22 mouse cellular contexts compared by ENCODE assay signal in genomic region chr7:100203616-100204015, GRCm38 (mm10). TPM values are rescaled to one million over a fixed set of nuclear protein-coding genes. Genes with fewer than 3 reads are reported as not detected.
DNase-seq lines count a peak whose midpoint lies in the region; ATAC-seq and TF ChIP-seq lines count a peak whose summit lies in the region.
"Had no signal": no experiment of that assay in that cellular context is flagged by ENCODE, and none has a peak within 500 bp of the region (broad histone marks: within the 10 kb centered on the region; RNA-seq: fewer than 3 reads in every experiment).

No protein-coding gene starts in this region.

- H3K27me3 ChIP-seq in forebrain, embryonic 14.5 days (replicated peaks; ENCODE audit: control insufficient read depth, insufficient read depth, low read length): no peaks in the 10 kb centered on the region
- no peaks in the 10 kb centered on the region for H3K27me3 ChIP-seq in forebrain, embryonic 11.5 days (ENCODE audit: control insufficient read depth, insufficient read depth, low read length)
- peaks cover 3% of the 10 kb centered on the region; the same call in 1 of the 2 replicates for H3K27me3 ChIP-seq in liver, adult 2 months (ENCODE audit: control insufficient read depth, insufficient read depth, low read length)
- no peaks in the 10 kb centered on the region for H3K27me3 ChIP-seq in liver, postnatal 0 days (ENCODE audit: insufficient read depth, low read length)
- H3K27me3 ChIP-seq: embryonic facial prominence, embryonic 15.5 days; heart, embryonic 13.5 days; hindbrain, embryonic 15.5 days had no signal

- H3K9me3 ChIP-seq in forebrain, embryonic 14.5 days (replicated peaks; ENCODE audit: control insufficient read depth, low read length): no peaks in the 10 kb centered on the region
- no peaks in the 10 kb centered on the region for H3K9me3 ChIP-seq in forebrain, embryonic 11.5 days (ENCODE audit: control insufficient read depth, low read length)
- H3K9me3 ChIP-seq in liver, postnatal 0 days (ENCODE audit: low read length): no peaks in the 10 kb centered on the region
- H3K9me3 ChIP-seq: embryonic facial prominence, embryonic 15.5 days; forebrain, embryonic 10.5 days; G1E; heart, embryonic 13.5 days; hindbrain, embryonic 15.5 days had no signal

- H3K27ac ChIP-seq in forebrain, embryonic 14.5 days (ENCODE audit: low read depth, low read length): no peak overlapping the region
- H3K27ac ChIP-seq in forebrain, embryonic 11.5 days (ENCODE audit: low read depth, low read length): no peak overlapping the region
- H3K27ac ChIP-seq in liver, adult 2 months (replicated peaks; ENCODE audit: insufficient read depth, low read depth, low read length): no peak overlapping the region
- no peak overlapping the region for H3K27ac ChIP-seq in liver, postnatal 0 days (ENCODE audit: low read depth)
- H3K27ac ChIP-seq: embryonic facial prominence, embryonic 15.5 days; forebrain, embryonic 10.5 days; heart, embryonic 13.5 days; hindbrain, embryonic 15.5 days had no signal

- H3K4me3 ChIP-seq in forebrain, embryonic 14.5 days (ENCODE audit: low read depth, low read length): no peak overlapping the region
- H3K4me3 ChIP-seq in forebrain, embryonic 11.5 days (ENCODE audit: low read depth, low read length): no peak overlapping the region
- no peak overlapping the region for H3K4me3 ChIP-seq in liver, adult 2 months (ENCODE audit: insufficient read depth, low read depth, low read length)
- H3K4me3 ChIP-seq in liver, postnatal 0 days (ENCODE audit: low read depth, low read length): no peak overlapping the region
- H3K4me3 ChIP-seq: embryonic facial prominence, embryonic 15.5 days; erythroblast, embryonic 14.5 days; forebrain, embryonic 10.5 days; heart, embryonic 13.5 days; hindbrain, embryonic 15.5 days had no signal

- no peak for TF ChIP-seq CTCF in liver, adult 2 months (IDR thresholded peaks at IDR 0.05; ENCODE audit: low read depth, low read length)
- TF ChIP-seq CTCF in liver, postnatal 0 days (IDR thresholded peaks at IDR 0.05; ENCODE audit: low read depth): no peak

- no peak overlapping the region for H3K4me2 ChIP-seq in forebrain, embryonic 14.5 days (ENCODE audit: low read length)
- H3K4me2 ChIP-seq in forebrain, embryonic 11.5 days (ENCODE audit: low read depth, low read length, severe bottlenecking): no peak overlapping the region
- no peak overlapping the region for H3K4me2 ChIP-seq in liver, postnatal 0 days (ENCODE audit: low read depth, low read length)
- H3K4me2 ChIP-seq: embryonic facial prominence, embryonic 15.5 days; heart, embryonic 13.5 days; hindbrain, embryonic 15.5 days had no signal

- H3K9ac ChIP-seq in forebrain, embryonic 14.5 days (ENCODE audit: low read length): no peak overlapping the region
- H3K9ac ChIP-seq in forebrain, embryonic 11.5 days (ENCODE audit: low read length): no peak overlapping the region
- H3K9ac ChIP-seq in liver, adult 2 months (ENCODE audit: low read depth, low read length): no peak overlapping the region
- H3K9ac ChIP-seq in liver, postnatal 0 days (replicated peaks): no peak overlapping the region
- H3K9ac ChIP-seq: embryonic facial prominence, embryonic 15.5 days; heart, embryonic 13.5 days; hindbrain, embryonic 15.5 days had no signal

- 71% methylated on average over 3 of the region's 3 CpGs for WGBS in forebrain, embryonic 14.5 days
- WGBS in forebrain, embryonic 11.5 days: 75% methylated on average over 3 of the region's 3 CpGs
- 43% methylated on average over 3 of the region's 3 CpGs for WGBS in liver, adult 2 months
- WGBS in liver, postnatal 0 days (ENCODE audit: insufficient replicate concordance): 56% methylated on average over 3 of the region's 3 CpGs

- TF ChIP-seq EP300 in liver, postnatal 0 days (IDR thresholded peaks at IDR 0.05; ENCODE audit: low read depth): no peak

- no peak for TF ChIP-seq POLR2A in liver, adult 2 months (IDR thresholded peaks at IDR 0.05; ENCODE audit: extremely low read depth, insufficient read depth, low read length)

- DNase-seq in adrenal gland, postnatal 10 days: peak; percentile 36
- DNase-seq in adrenal gland, adult 2 months: no peak
- peak; percentile 28 for DNase-seq in forebrain, embryonic 14.5 days (ENCODE audit: low spot score)
- no peak for DNase-seq in forebrain, embryonic 11.5 days (ENCODE audit: low spot score)
- peak; percentile 40 for DNase-seq in liver, adult 2 months (ENCODE audit: extremely low read depth, low read depth, low spot score)
- no peak for DNase-seq in liver, postnatal 0 days
- peak; percentile 24 for DNase-seq in skeletal muscle tissue, adult 2 months (ENCODE audit: low read depth, low spot score)
- no peak for DNase-seq in urinary bladder, postnatal 36 days (ENCODE audit: low spot score in 2 of 2)
- DNase-seq: B cell, adult 2 months; cerebellum, adult 11 months; cerebellum, adult 8-10 months; cerebellum, postnatal 36 days; heart, postnatal 36 days had no signal

- no peaks in the 10 kb centered on the region for H3K4me1 ChIP-seq in forebrain, embryonic 14.5 days (ENCODE audit: control insufficient read depth, insufficient read depth, low read length)
- no peaks in the 10 kb centered on the region for H3K4me1 ChIP-seq in forebrain, embryonic 11.5 days (replicated peaks; ENCODE audit: control insufficient read depth, insufficient read depth, low read length)
- H3K4me1 ChIP-seq in liver, adult 2 months (ENCODE audit: control insufficient read depth, insufficient read depth, low read length): peaks cover 15% of the 10 kb centered on the region; the same call in 1 of the 2 replicates
- peaks cover 11% of the 10 kb centered on the region; the same call in 1 of the 2 replicates for H3K4me1 ChIP-seq in liver, postnatal 0 days (ENCODE audit: insufficient read depth)
- H3K4me1 ChIP-seq: hindbrain, embryonic 15.5 days had no signal

- no peak for ATAC-seq in forebrain, embryonic 14.5 days
- ATAC-seq in forebrain, embryonic 11.5 days (replicated peaks; ENCODE audit: low FRiP score): no peak
- ATAC-seq in liver, postnatal 0 days: no peak
- ATAC-seq: CD4-positive, CD25-positive, alpha-beta regulatory T cell, adult 4 months; forebrain, embryonic 16.5 days; intestine, embryonic 16.5 days had no signal

- H3K79me2 ChIP-seq in liver, adult 2 months (ENCODE audit: control insufficient read depth, insufficient read depth, low read length): no peaks in the 10 kb centered on the region; the same call in 1 of the 2 replicates

- no peaks in the 10 kb centered on the region for H3K36me3 ChIP-seq in forebrain, embryonic 14.5 days (ENCODE audit: control insufficient read depth, insufficient read depth, low read length)
- no peaks in the 10 kb centered on the region for H3K36me3 ChIP-seq in forebrain, embryonic 11.5 days (ENCODE audit: control insufficient read depth, insufficient read depth, low read length)
- no peaks in the 10 kb centered on the region for H3K36me3 ChIP-seq in liver, adult 2 months (ENCODE audit: control insufficient read depth, insufficient read depth, low read length)
- no peaks in the 10 kb centered on the region for H3K36me3 ChIP-seq in liver, postnatal 0 days (replicated peaks; ENCODE audit: insufficient read depth, low read length)
- H3K36me3 ChIP-seq: embryonic facial prominence, embryonic 15.5 days; forebrain, embryonic 10.5 days; G1E; heart, embryonic 13.5 days; hindbrain, embryonic 15.5 days had no signal

RNA-seq across cellular contexts. Expression of gene Pgm2l1, which starts 23.6 kb away (rescaled TPM):
- 10 to 100 TPM in 1 of 2 experiments, 1 to 10 TPM in 1; 8.5 to 12.8 TPM for total RNA-seq in adrenal gland, postnatal 10 days (2021)
- 1 to 10 TPM; 4.1 to 5.6 TPM for total RNA-seq in adrenal gland, adult 2 months (2021)
- polyA plus RNA-seq in adrenal gland, adult 2 months (2012; rRNA removed): 2.6 and 2.9 TPM in 2 replicates
- polyA plus RNA-seq in forebrain, embryonic 14.5 days (2014; fragmentation: Nextera tagmentation; extraction: Ambion mirVana): 9.2 and 13.2 TPM in 2 replicates
- polyA plus RNA-seq in forebrain, embryonic 11.5 days (2014; fragmentation: Nextera tagmentation; extraction: Ambion mirVana): 5.2 and 6.2 TPM in 2 replicates
- 3.5 and 3.6 TPM in 2 replicates for total RNA-seq in liver, adult 2 months (2014; rRNA removed)
- 0.59 and 0.65 TPM in 2 replicates for polyA plus RNA-seq in liver, adult 2 months (2012; rRNA removed)
- 0.91 and 0.96 TPM in 2 replicates for polyA plus RNA-seq in liver, postnatal 0 days (2015; fragmentation: Nextera tagmentation; extraction: Ambion mirVana)

RNA-seq across cellular contexts. Expression of gene Kcne3, which starts 27.3 kb away (rescaled TPM):
- 1 to 10 TPM; 1.1 to 2.2 TPM for total RNA-seq in adrenal gland, postnatal 10 days (2021)
- 1 to 10 TPM in 1 of 2 experiments, under 1 TPM in 1; 0.84 to 1.6 TPM for total RNA-seq in adrenal gland, adult 2 months (2021)
- 1.6 and 2.7 TPM in 2 replicates for polyA plus RNA-seq in adrenal gland, adult 2 months (2012; rRNA removed)
- polyA plus RNA-seq in forebrain, embryonic 14.5 days (2014; fragmentation: Nextera tagmentation; extraction: Ambion mirVana): 0.58 and 0.91 TPM in 2 replicates
- 3.3 and 4.1 TPM in 2 replicates for polyA plus RNA-seq in forebrain, embryonic 11.5 days (2014; fragmentation: Nextera tagmentation; extraction: Ambion mirVana)
- total RNA-seq in liver, adult 2 months (2014; rRNA removed): 1.8 and 4.5 TPM in 2 replicates
- 0.78 and 1.6 TPM in 2 replicates for polyA plus RNA-seq in liver, adult 2 months (2012; rRNA removed)
- polyA plus RNA-seq in liver, postnatal 0 days (2015; fragmentation: Nextera tagmentation; extraction: Ambion mirVana): 1.4 and 1.6 TPM in 2 replicates
- polyA plus RNA-seq: CD4-positive, CD25-positive, alpha-beta regulatory T cell, adult 4 months; erythroblast, embryonic 14.5 days had no signal

RNA-seq across cellular contexts. Expression of gene Lipt2, which starts 44.5 kb away (rescaled TPM):
- total RNA-seq in adrenal gland, postnatal 10 days (2021): 1 to 10 TPM; 7.5 TPM
- 1 to 10 TPM; 3.0 to 6.0 TPM for total RNA-seq in adrenal gland, adult 2 months (2021)
- 12.9 and 15.5 TPM in 2 replicates for polyA plus RNA-seq in adrenal gland, adult 2 months (2012; rRNA removed)
- 19.6 and 24.0 TPM in 2 replicates for polyA plus RNA-seq in forebrain, embryonic 14.5 days (2014; fragmentation: Nextera tagmentation; extraction: Ambion mirVana)
- 20.4 and 22.5 TPM in 2 replicates for polyA plus RNA-seq in forebrain, embryonic 11.5 days (2014; fragmentation: Nextera tagmentation; extraction: Ambion mirVana)
- total RNA-seq in liver, adult 2 months (2014; rRNA removed): 3.8 and 5.8 TPM in 2 replicates
- polyA plus RNA-seq in liver, adult 2 months (2012; rRNA removed): 4.5 and 5.2 TPM in 2 replicates
- polyA plus RNA-seq in liver, postnatal 0 days (2015; fragmentation: Nextera tagmentation; extraction: Ambion mirVana): 6.4 and 7.6 TPM in 2 replicates
- polyA plus RNA-seq: CD4-positive, CD25-positive, alpha-beta regulatory T cell, adult 4 months had no signal

Comparison
In these comparisons a context has a peak if more than half of its experiments do, and no peak if none do; other contexts are left out.
1. DNase-seq: peak in adrenal gland, postnatal 10 days (single experiment), forebrain, embryonic 14.5 days (single experiment), liver, adult 2 months (single experiment) and skeletal muscle tissue, adult 2 months (single experiment); none in adrenal gland, adult 2 months (single experiment), forebrain, embryonic 11.5 days (single experiment), liver, postnatal 0 days (single experiment) and urinary bladder, postnatal 36 days (0 of 2).